Mouse (Mus musculus) c-Kit-positive CD71-negative TER-119-negative erythroid progenitor cells, embryonic 14.5 days (primary cell): ENCODE results near the gene Dcaf12l1.
"Not testable (repeated sequence)": the region's sequence is repeated elsewhere in the genome, so short reads cannot be mapped to it uniquely, and the experiment has no call there.

Experiments used
- DNase-seq: peaks from one replicate; pipeline ENCODE4 v3.0.0-alpha.2; 2013; ENCODE audit warnings: low read depth

Gene Dcaf12l1

DNA sequence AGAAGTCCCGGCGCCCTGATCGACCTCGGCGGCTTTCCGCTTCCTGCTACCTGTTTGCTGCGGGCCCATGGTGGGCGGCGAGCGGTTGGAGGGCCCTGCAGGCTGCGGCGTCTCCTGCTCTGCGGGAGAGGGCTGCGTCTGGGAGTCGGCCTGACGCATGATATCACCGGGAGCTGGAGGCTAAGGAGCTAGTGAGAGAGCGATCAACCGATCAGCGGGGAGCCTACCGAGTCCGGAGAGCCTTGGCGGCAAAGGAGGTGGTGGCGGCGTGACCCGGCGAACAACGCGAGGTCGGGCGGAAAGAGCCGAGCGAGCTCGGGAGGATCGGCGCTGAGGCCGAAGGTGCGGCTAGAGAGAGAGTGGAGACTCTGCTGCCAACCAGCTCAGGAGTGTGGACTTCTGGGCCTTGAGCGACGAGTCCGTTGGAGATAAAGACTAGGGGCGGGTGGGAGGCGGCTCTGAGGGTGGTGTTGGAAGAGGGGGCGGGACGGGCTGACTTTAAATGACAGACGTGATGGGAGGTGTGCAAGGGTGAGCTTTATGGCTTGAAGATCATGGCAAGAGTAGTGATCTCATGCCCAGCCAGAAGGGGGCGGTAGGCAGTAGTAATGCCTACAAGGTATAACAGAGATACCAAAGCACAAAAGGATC is at the start of gene Dcaf12l1:
TSS of gene Dcaf12l1 (minus strand) at position 437 of the 651 bp plus-strand sequence.
- peak; percentile 4 for DNase-seq

DNA sequence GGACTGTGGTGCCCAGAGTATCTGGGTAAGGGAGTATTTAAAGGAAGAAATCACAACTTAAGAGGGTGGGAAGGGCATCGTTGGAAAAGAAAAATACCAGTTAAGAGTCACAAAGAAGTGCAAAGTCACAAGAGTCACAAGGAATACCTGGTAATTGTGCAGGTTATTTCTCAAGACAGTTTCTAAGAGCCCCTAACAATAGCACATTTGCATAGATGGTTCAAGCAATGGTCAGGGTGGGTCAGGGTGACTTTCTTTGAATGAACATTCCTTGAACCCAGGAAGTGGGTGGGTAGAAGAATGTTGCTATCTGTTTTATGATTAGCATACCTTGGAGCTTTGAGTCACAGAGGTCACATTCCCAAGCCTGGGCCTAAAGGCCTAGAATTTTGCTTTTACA is 19.4 kb upstream of the Dcaf12l1 start:
- DNase-seq = not testable (repeated sequence)

DNA sequence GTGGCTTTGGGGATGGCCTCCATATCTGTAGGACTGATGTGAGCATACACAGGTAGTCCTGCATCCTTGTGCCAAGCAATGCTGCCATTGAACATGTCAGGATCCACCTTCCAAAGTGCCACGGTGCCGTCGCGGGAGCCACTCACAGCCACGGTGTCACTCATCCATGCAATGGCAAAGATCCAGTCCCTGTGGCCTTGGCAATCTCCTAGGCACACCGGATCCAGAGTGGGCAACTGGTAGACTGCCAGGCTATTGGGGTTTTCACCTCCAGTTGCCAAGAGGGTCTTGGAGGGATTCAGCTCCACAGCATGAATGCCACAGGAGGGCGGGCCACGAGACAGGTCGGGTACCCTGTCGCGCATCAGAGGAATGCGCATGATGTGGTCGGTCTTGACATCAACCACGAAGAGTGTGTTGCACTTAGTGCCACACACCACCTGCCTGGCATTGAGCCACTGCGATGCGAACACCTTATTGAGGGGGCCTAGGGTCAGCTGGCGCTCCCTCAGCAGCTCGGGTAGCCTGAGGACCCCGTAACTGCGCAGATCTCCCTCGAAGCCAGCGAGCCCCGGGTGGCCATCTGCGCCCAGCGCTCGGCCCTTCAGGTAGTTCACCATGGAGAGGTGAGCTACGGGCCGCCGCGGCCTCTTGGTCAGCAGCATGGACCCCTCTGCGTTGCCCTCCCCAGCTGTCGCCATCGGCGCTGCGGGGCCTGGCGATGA is 799 bp downstream of the Dcaf12l1 start:
- no peak for DNase-seq
